Mouse (Mus musculus): Measurements from ENCODE around the gene Hist1h3d. TPM values are rescaled to one million over a fixed set of nuclear protein-coding genes. Genes with fewer than 3 reads are reported as not detected.
"Not testable (repeated sequence)": the region's sequence is repeated elsewhere in the genome, so short reads cannot be mapped to it uniquely, and the experiment has no call there.

The Hist1h3d gene
- total and polyA plus RNA-seq, 2 experiments from 2014 or later, result 0.96 to 173 TPM

DNA sequence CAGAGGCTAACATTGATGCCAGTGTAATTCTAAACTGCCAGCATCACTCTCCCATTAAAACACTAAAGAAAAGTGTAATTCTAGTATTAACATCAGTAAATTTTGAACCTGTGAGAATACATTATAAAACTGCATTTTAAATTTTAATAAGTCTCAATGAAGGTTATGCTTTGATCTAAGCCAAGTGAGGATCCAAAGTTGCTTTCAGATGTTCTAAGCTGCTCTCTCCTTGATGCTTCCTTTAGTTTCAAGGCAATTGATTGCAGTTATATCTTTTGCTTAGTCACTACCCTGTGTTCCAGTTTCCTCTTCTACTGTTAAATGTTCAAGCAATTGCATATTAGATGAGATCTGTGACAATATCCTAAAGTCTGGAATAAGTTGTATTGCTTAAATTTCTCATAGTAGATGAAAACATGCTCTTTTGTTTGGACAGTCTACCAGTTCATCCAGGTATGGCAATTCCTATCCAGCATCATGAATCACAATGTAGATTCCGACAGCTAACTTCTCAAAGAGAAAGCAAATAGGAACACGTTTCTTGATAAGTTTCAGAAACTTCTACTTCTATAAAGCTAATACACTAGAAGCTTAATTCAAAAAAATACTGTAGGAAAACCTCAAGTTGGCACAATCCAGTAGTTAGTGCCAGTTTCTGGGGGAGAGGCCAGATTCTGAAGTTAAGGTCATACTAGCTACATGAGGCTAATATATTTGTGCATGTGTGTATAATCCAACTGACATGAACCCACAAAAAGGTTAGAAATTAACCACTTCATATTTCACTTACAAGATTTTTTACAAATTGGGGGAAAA lies 3.1 kb upstream of the Hist1h3d start:
- H3K9me3 ChIP-seq (ENCODE audit: low read length), result no peaks in the 10 kb centered on the region
- DNase-seq (ENCODE audit: low spot score) (no peak), ATAC-seq (no peak)
- H3K27me3 ChIP-seq (ENCODE audit: insufficient read depth, low read length), result no peaks in the 10 kb centered on the region
- 44% methylated on average over 2 of the region's 2 CpGs for WGBS
- H3K36me3 ChIP-seq (ENCODE audit: insufficient read depth, low read length), result no peaks in the 10 kb centered on the region
- peak overlapping the region; percentile 51 for H3K9ac ChIP-seq (replicated peaks; ENCODE audit: low read length)
- TF ChIP-seq CTCF (IDR thresholded peaks at IDR 0.05; ENCODE audit: low read depth), result no peak
- H3K27ac ChIP-seq, result peak overlapping the region; percentile 95
- peaks cover 7% of the 10 kb centered on the region; the same call in 1 of the 2 replicates for H3K4me1 ChIP-seq (ENCODE audit: insufficient read depth, low read length)
- peak overlapping the region; percentile 59 for H3K4me2 ChIP-seq (ENCODE audit: low read depth, low read length)
- peak overlapping the region; percentile 39 for H3K4me3 ChIP-seq (ENCODE audit: low read length)

GRCm38 (mm10) chr13:23573034-23573897 lies 2.3 kb upstream of the Hist1h3d start:
- peak overlapping the region; percentile 39 for H3K4me3 ChIP-seq (ENCODE audit: low read length)
- H3K27me3 ChIP-seq (ENCODE audit: insufficient read depth, low read length); H3K9me3 ChIP-seq (ENCODE audit: low read length); H3K4me1 ChIP-seq (ENCODE audit: insufficient read depth, low read length); H3K36me3 ChIP-seq (ENCODE audit: insufficient read depth, low read length); DNase-seq (ENCODE audit: low spot score); ATAC-seq; H3K9ac ChIP-seq (replicated peaks; ENCODE audit: low read length): not testable (repeated sequence)
- 9% methylated on average over 17 of the region's 20 CpGs for WGBS
- peak overlapping the region; percentile 59 for H3K4me2 ChIP-seq (ENCODE audit: low read depth, low read length)
- H3K27ac ChIP-seq, result peak overlapping the region; percentile 81

GRCm38 (mm10) chr13:23573898-23574524 lies 1.6 kb upstream of the Hist1h3d start, which contains the start of the genes Hist1h2bf and Hist1h2ad:
Gene Hist1h2bf (minus strand): TSS chr13:23574196.
Gene Hist1h2ad (plus strand): TSS chr13:23574381.
- H3K9ac ChIP-seq (replicated peaks; ENCODE audit: low read length); H3K4me1 ChIP-seq (ENCODE audit: insufficient read depth, low read length); H3K36me3 ChIP-seq (ENCODE audit: insufficient read depth, low read length); H3K9me3 ChIP-seq (ENCODE audit: low read length); H3K27me3 ChIP-seq (ENCODE audit: insufficient read depth, low read length): not testable (repeated sequence)
- ATAC-seq, result peak; percentile 95
- Histone ChIP-seq H3K4me2 (ENCODE audit: low read depth, low read length) (peak within 1 kb of the TSS; percentile 59), H3K27ac (peak within 1 kb of the TSS; percentile 81), H3K4me3 (ENCODE audit: low read length) (peak within 1 kb of the TSS; percentile 32)
- peak; percentile 99 for DNase-seq (ENCODE audit: low spot score)
- WGBS, result under 1% methylated on average over 30 of the region's 42 CpGs

GRCm38 (mm10) chr13:23574546-23575170 lies 905 bp upstream of the Hist1h3d start:
- not testable (repeated sequence) for H3K4me1 ChIP-seq (ENCODE audit: insufficient read depth, low read length); H3K9me3 ChIP-seq (ENCODE audit: low read length); DNase-seq (ENCODE audit: low spot score); H3K36me3 ChIP-seq (ENCODE audit: insufficient read depth, low read length); H3K27me3 ChIP-seq (ENCODE audit: insufficient read depth, low read length); H3K9ac ChIP-seq (replicated peaks; ENCODE audit: low read length)
- ATAC-seq, result peak; percentile 18
- Histone ChIP-seq H3K4me2 (ENCODE audit: low read depth, low read length) (peak overlapping the region; percentile 59), H3K27ac (peak overlapping the region; percentile 81), H3K4me3 (ENCODE audit: low read length) (peak overlapping the region; percentile 32)
- WGBS, result under 1% methylated on average over 5 of the region's 39 CpGs

DNA sequence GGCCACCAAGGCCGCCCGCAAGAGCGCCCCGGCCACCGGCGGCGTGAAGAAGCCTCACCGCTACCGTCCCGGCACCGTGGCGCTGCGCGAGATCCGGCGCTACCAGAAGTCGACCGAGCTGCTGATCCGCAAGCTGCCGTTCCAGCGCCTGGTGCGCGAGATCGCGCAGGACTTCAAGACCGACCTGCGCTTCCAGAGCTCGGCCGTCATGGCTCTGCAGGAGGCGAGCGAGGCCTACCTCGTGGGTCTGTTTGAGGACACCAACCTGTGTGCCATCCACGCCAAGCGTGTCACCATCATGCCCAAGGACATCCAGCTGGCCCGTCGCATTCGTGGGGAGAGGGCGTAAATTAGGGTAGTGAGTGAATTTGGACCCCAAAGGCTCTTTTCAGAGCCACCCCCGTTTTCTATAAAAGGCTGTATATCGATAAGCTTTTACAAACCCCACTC lies 326 bp downstream of the Hist1h3d start:
- Histone ChIP-seq H3K9ac (replicated peaks; ENCODE audit: low read length) (peak overlapping the region; percentile 42; the same call in 1 of the 2 replicates), H3K4me3 (ENCODE audit: low read length) (peak overlapping the region; percentile 32), H3K27ac (peak overlapping the region; percentile 70), H3K4me2 (ENCODE audit: low read depth, low read length) (peak overlapping the region; percentile 52)
- not testable (repeated sequence) for ATAC-seq; H3K4me1 ChIP-seq (ENCODE audit: insufficient read depth, low read length); H3K36me3 ChIP-seq (ENCODE audit: insufficient read depth, low read length); DNase-seq (ENCODE audit: low spot score); H3K9me3 ChIP-seq (ENCODE audit: low read length); H3K27me3 ChIP-seq (ENCODE audit: insufficient read depth, low read length)
- 0% methylated on average over 13 of the region's 40 CpGs for WGBS

DNA sequence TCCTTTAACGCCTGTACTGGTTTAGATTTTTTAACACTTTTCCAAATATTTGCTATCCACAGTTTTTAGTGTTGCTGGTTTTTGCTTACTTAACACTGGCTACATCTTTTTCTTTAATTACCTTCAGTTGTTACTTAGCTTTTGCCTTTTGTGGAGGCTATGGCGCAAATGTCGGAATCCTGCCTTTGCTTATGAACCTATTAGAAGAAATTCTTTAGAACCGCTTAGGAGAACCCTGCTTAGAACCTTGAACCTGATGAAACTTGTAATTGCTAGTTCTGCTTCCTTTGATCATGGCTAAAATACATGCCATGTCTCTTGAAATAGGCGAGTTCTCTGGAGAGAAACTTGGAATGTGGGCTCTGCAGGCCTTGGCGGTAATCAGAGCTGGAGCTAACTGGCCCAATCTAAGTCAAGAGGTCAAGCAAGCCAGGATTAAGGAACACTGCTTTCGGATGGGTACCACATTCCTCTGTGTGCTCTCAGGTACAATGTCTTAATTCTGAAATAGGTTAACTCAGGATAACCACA lies 853 bp downstream of the Hist1h3d start:
- ATAC-seq (no peak), DNase-seq (ENCODE audit: low spot score) (no peak)
- no peak for TF ChIP-seq CTCF (IDR thresholded peaks at IDR 0.05; ENCODE audit: low read depth)
- Histone ChIP-seq H3K9ac (replicated peaks; ENCODE audit: low read length) (peak overlapping the region; percentile 42; the same call in 1 of the 2 replicates), H3K9me3 (ENCODE audit: low read length) (no peaks in the 10 kb centered on the region), H3K36me3 (ENCODE audit: insufficient read depth, low read length) (no peaks in the 10 kb centered on the region), H3K27ac (peak overlapping the region; percentile 70), H3K4me3 (ENCODE audit: low read length) (peak overlapping the region; percentile 32), H3K4me1 (ENCODE audit: insufficient read depth, low read length) (0 out of 2 replicates have a peak, but pooled peaks cover 3% of the 10 kb centered on the region), H3K27me3 (ENCODE audit: insufficient read depth, low read length) (no peaks in the 10 kb centered on the region), H3K4me2 (ENCODE audit: low read depth, low read length) (peak overlapping the region; percentile 52)
- 8% methylated on average over 7 of the region's 7 CpGs for WGBS

All from hindbrain, postnatal 0 days (tissue).